Mouse (Mus musculus): ENCODE measurements around the gene Usp42. TPM values are rescaled to one million over a fixed set of nuclear protein-coding genes. Genes with fewer than 3 reads are reported as not detected.

Usp42 gene
- polyA plus RNA-seq, 1 experiment from 2014 or later, result 37.0 TPM

GRCm38 (mm10) chr5:143684911-143685390, 47.1 kb downstream of the Usp42 start:
- Histone ChIP-seq H3K27ac (no peak overlapping the region), H3K9ac (no peak overlapping the region), H3K9me3 (replicated peaks) (no peaks in the 10 kb centered on the region), H3K36me3 (peaks cover 10% of the 10 kb centered on the region; the same call in 1 of the 2 replicates), H3K4me3 (no peak overlapping the region), H3K4me1 (peaks cover 12% of the 10 kb centered on the region), H3K27me3 (no peaks in the 10 kb centered on the region), H3K4me2 (replicated peaks) (no peak overlapping the region)
- no peak for ATAC-seq (ENCODE audit: low FRiP score)
- WGBS, result 83% methylated on average over 8 of the region's 8 CpGs

- H3K36me3 ChIP-seq, result peaks cover 7% of the 10 kb centered on the region; the same call in 1 of the 2 replicates
- ATAC-seq (ENCODE audit: low FRiP score), result no peak
- H3K9me3 ChIP-seq (replicated peaks), result no peaks in the 10 kb centered on the region
- no peak overlapping the region for H3K27ac ChIP-seq
- H3K4me3 ChIP-seq, result no peak overlapping the region
- H3K4me1 ChIP-seq, result peaks cover 12% of the 10 kb centered on the region
- 57% methylated on average over 6 of the region's 6 CpGs for WGBS
- no peak overlapping the region for H3K4me2 ChIP-seq (replicated peaks)
- no peaks in the 10 kb centered on the region for H3K27me3 ChIP-seq
- no peak overlapping the region for H3K9ac ChIP-seq
These were observed 48.4 kb downstream of the Usp42 start for GRCm38 (mm10) chr5:143683696-143684095.

- H3K4me1 ChIP-seq, result peaks cover 9% of the 10 kb centered on the region
- no peak for ATAC-seq (ENCODE audit: low FRiP score)
- no peak overlapping the region for H3K27ac ChIP-seq
- no peak overlapping the region for H3K4me3 ChIP-seq
- H3K9ac ChIP-seq, result no peak overlapping the region
- H3K9me3 ChIP-seq (replicated peaks), result no peaks in the 10 kb centered on the region
- WGBS, result 68% methylated on average over 6 of the region's 6 CpGs
- H3K36me3 ChIP-seq, result no peaks in the 10 kb centered on the region
- no peak overlapping the region for H3K4me2 ChIP-seq (replicated peaks)
- no peaks in the 10 kb centered on the region for H3K27me3 ChIP-seq
These were observed 52.4 kb downstream of the Usp42 start for GRCm38 (mm10) chr5:143679654-143680053.

GRCm38 (mm10) chr5:143678634-143679271, 53.3 kb downstream of the Usp42 start:
- no peak for ATAC-seq (ENCODE audit: low FRiP score)
- Histone ChIP-seq H3K27me3 (no peaks in the 10 kb centered on the region), H3K9me3 (replicated peaks) (no peaks in the 10 kb centered on the region), H3K27ac (no peak overlapping the region), H3K4me1 (peaks cover 5% of the 10 kb centered on the region), H3K36me3 (no peaks in the 10 kb centered on the region), H3K9ac (no peak overlapping the region), H3K4me3 (no peak overlapping the region), H3K4me2 (replicated peaks) (no peak overlapping the region)
- whole genome bisulfite sequencing, result 85% methylated on average over 6 of the region's 6 CpGs

- Histone ChIP-seq H3K9me3 (replicated peaks) (no peaks in the 10 kb centered on the region), H3K9ac (no peak overlapping the region), H3K36me3 (no peaks in the 10 kb centered on the region), H3K27ac (no peak overlapping the region), H3K4me3 (no peak overlapping the region), H3K27me3 (no peaks in the 10 kb centered on the region), H3K4me2 (replicated peaks) (no peak overlapping the region), H3K4me1 (peaks cover 2% of the 10 kb centered on the region; the same call in 1 of the 2 replicates)
- no peak for ATAC-seq (ENCODE audit: low FRiP score)
- WGBS, result 89% methylated on average over 4 of the region's 4 CpGs
These were observed 54.7 kb downstream of the Usp42 start for GRCm38 (mm10) chr5:143677363-143677762.

- H3K4me1 ChIP-seq, result peaks cover 2% of the 10 kb centered on the region; the same call in 1 of the 2 replicates
- no peak overlapping the region for H3K27ac ChIP-seq
- no peaks in the 10 kb centered on the region for H3K9me3 ChIP-seq (replicated peaks)
- 79% methylated on average over 5 of the region's 5 CpGs for WGBS
- H3K36me3 ChIP-seq, result no peaks in the 10 kb centered on the region
- no peak overlapping the region for H3K4me2 ChIP-seq (replicated peaks)
- H3K4me3 ChIP-seq, result no peak overlapping the region
- H3K27me3 ChIP-seq, result no peaks in the 10 kb centered on the region
- ATAC-seq (ENCODE audit: low FRiP score), result no peak
- H3K9ac ChIP-seq, result no peak overlapping the region
These were observed 55.7 kb downstream of the Usp42 start for GRCm38 (mm10) chr5:143676218-143676985.

GRCm38 (mm10) chr5:143674576-143674975, 57.5 kb downstream of the Usp42 start:
- H3K36me3 ChIP-seq, result no peaks in the 10 kb centered on the region
- no peak overlapping the region for H3K9ac ChIP-seq
- no peak overlapping the region for H3K4me3 ChIP-seq
- no peaks in the 10 kb centered on the region for H3K27me3 ChIP-seq
- H3K27ac ChIP-seq, result no peak overlapping the region
- no peaks in the 10 kb centered on the region for H3K9me3 ChIP-seq (replicated peaks)
- peaks cover 2% of the 10 kb centered on the region; the same call in 1 of the 2 replicates for H3K4me1 ChIP-seq
- WGBS, result 70% methylated on average over 5 of the region's 5 CpGs
- no peak overlapping the region for H3K4me2 ChIP-seq (replicated peaks)
- no peak for ATAC-seq (ENCODE audit: low FRiP score)

GRCm38 (mm10) chr5:143670740-143671415, 61.2 kb downstream of the Usp42 start:
- Histone ChIP-seq H3K9ac (no peak overlapping the region), H3K9me3 (replicated peaks) (no peaks in the 10 kb centered on the region), H3K4me3 (no peak overlapping the region), H3K27me3 (no peaks in the 10 kb centered on the region), H3K4me2 (replicated peaks) (no peak overlapping the region), H3K36me3 (no peaks in the 10 kb centered on the region), H3K27ac (no peak overlapping the region), H3K4me1 (peaks cover 7% of the 10 kb centered on the region)
- 88% methylated on average over 6 of the region's 6 CpGs for WGBS
- no peak for ATAC-seq (ENCODE audit: low FRiP score)

GRCm38 (mm10) chr5:143669839-143670238, 62.2 kb downstream of the Usp42 start:
- H3K36me3 ChIP-seq, result no peaks in the 10 kb centered on the region
- H3K4me1 ChIP-seq, result peaks cover 7% of the 10 kb centered on the region
- no peak overlapping the region for H3K9ac ChIP-seq
- no peak for ATAC-seq (ENCODE audit: low FRiP score)
- WGBS, result 80% methylated on average over 2 of the region's 2 CpGs
- H3K27ac ChIP-seq, result no peak overlapping the region; the same call in 1 of the 2 replicates
- H3K27me3 ChIP-seq, result no peaks in the 10 kb centered on the region
- H3K9me3 ChIP-seq (replicated peaks), result no peaks in the 10 kb centered on the region
- H3K4me2 ChIP-seq (replicated peaks), result no peak overlapping the region
- H3K4me3 ChIP-seq, result no peak overlapping the region

GRCm38 (mm10) chr5:143669393-143669792, 62.7 kb downstream of the Usp42 start:
- no peak overlapping the region for H3K4me3 ChIP-seq
- H3K27ac ChIP-seq, result no peak overlapping the region
- H3K36me3 ChIP-seq, result no peaks in the 10 kb centered on the region
- no peak overlapping the region for H3K4me2 ChIP-seq (replicated peaks)
- H3K9me3 ChIP-seq (replicated peaks), result no peaks in the 10 kb centered on the region
- H3K4me1 ChIP-seq, result peaks cover 6% of the 10 kb centered on the region
- ATAC-seq (ENCODE audit: low FRiP score), result no peak
- H3K27me3 ChIP-seq, result no peaks in the 10 kb centered on the region
- 35% methylated on average over 2 of the region's 2 CpGs for WGBS
- H3K9ac ChIP-seq, result no peak overlapping the region

GRCm38 (mm10) chr5:143668884-143669283, 63.2 kb downstream of the Usp42 start:
- ATAC-seq (ENCODE audit: low FRiP score), result no peak; the same call in 1 of the 2 replicates
- H3K9me3 ChIP-seq (replicated peaks), result no peaks in the 10 kb centered on the region
- H3K36me3 ChIP-seq, result no peaks in the 10 kb centered on the region
- 42% methylated on average over 2 of the region's 2 CpGs for WGBS
- H3K9ac ChIP-seq, result no peak overlapping the region
- peaks cover 5% of the 10 kb centered on the region; the same call in 1 of the 2 replicates for H3K4me1 ChIP-seq
- no peak overlapping the region for H3K4me2 ChIP-seq (replicated peaks)
- no peak overlapping the region for H3K4me3 ChIP-seq
- H3K27ac ChIP-seq, result no peak overlapping the region
- H3K27me3 ChIP-seq, result no peaks in the 10 kb centered on the region

- peaks cover 5% of the 10 kb centered on the region; the same call in 1 of the 2 replicates for H3K4me1 ChIP-seq
- no peak overlapping the region for H3K27ac ChIP-seq
- no peaks in the 10 kb centered on the region for H3K36me3 ChIP-seq
- no peak overlapping the region for H3K9ac ChIP-seq
- no peaks in the 10 kb centered on the region for H3K9me3 ChIP-seq (replicated peaks)
- no peak overlapping the region for H3K4me3 ChIP-seq
- WGBS, result 100% methylated on average over 1 of the region's 1 CpGs
- H3K27me3 ChIP-seq, result no peaks in the 10 kb centered on the region
- no peak overlapping the region for H3K4me2 ChIP-seq (replicated peaks)
- ATAC-seq (ENCODE audit: low FRiP score), result no peak
These were observed 66.1 kb downstream of the Usp42 start for GRCm38 (mm10) chr5:143666015-143666414.
